Mouse (Mus musculus) embryonic facial prominence, embryonic 12.5 days (tissue): ENCODE results near the gene Fth1. TPM values are rescaled to one million over a fixed set of nuclear protein-coding genes. Genes with fewer than 3 reads are reported as not detected.

ENCODE experiments used
- ATAC-seq: fragments of 200-750 bp; cut with Nextera tagmentation; 2 replicates; pipeline ENCODE4 v1.8.0; 2017; ENCODE audit not compliant: insufficient number of reproducible peaks, insufficient read depth, low FRiP score, low TSS enrichment
- H3K27ac ChIP-seq: fragments of 300-500 bp; sonication (generic); 2 replicates; pipeline ENCODE4 v1.5.1; 2016; ENCODE audit warnings: mild to moderate bottlenecking
- H3K27me3 ChIP-seq: fragments of 300-500 bp; sonication (generic); 2 replicates; pipeline ENCODE4 v1.6.1; 2016; ENCODE audit warnings: mild to moderate bottlenecking, moderate library complexity
- H3K36me3 ChIP-seq: fragments of 300-500 bp; sonication (generic); 2 replicates; pipeline ENCODE4 v1.6.1; 2016; ENCODE audit warnings: mild to moderate bottlenecking
- H3K4me1 ChIP-seq: fragments of 300-500 bp; sonication (generic); 2 replicates; pipeline ENCODE4 v1.6.1; 2016
- H3K4me2 ChIP-seq: fragments of 300-500 bp; sonication (generic); replicated peaks from 2 replicates; pipeline ENCODE4 v1.6.1; 2016; ENCODE audit warnings: mild to moderate bottlenecking, moderate library complexity
- H3K4me3 ChIP-seq: fragments of 300-500 bp; sonication (generic); 2 replicates; pipeline ENCODE4 v1.5.1; 2016; ENCODE audit warnings: mild to moderate bottlenecking
- H3K9ac ChIP-seq: fragments of 300-500 bp; sonication (generic); 2 replicates; pipeline ENCODE4 v1.6.1; 2016; ENCODE audit warnings: mild to moderate bottlenecking, moderate library complexity
- H3K9me3 ChIP-seq: fragments of 300-500 bp; sonication (generic); 2 replicates; pipeline ENCODE4 v1.6.1; 2016; ENCODE audit warnings: mild to moderate bottlenecking, moderate library complexity
- WGBS: fragments of 180-500 bp; shearing (Covaris S2); methylation state at CpG from one replicate; pipeline ENCODE4 v1.1.7; 2016; 5-methylcytosine and 5-hydroxymethylcytosine counted together
- polyA plus RNA-seq: library from polyadenylated mRNA; unstranded; fragments of >200 nt; fragmentation: Nextera tagmentation; extraction: Ambion mirVana; gene quantifications from 2 replicates; pipeline ENCODE4 v1.2.1, GENCODE M21; 2016

Fth1 gene
- polyA plus RNA-seq, 1 experiment from 2014 or later: 1,511 TPM

DNA sequence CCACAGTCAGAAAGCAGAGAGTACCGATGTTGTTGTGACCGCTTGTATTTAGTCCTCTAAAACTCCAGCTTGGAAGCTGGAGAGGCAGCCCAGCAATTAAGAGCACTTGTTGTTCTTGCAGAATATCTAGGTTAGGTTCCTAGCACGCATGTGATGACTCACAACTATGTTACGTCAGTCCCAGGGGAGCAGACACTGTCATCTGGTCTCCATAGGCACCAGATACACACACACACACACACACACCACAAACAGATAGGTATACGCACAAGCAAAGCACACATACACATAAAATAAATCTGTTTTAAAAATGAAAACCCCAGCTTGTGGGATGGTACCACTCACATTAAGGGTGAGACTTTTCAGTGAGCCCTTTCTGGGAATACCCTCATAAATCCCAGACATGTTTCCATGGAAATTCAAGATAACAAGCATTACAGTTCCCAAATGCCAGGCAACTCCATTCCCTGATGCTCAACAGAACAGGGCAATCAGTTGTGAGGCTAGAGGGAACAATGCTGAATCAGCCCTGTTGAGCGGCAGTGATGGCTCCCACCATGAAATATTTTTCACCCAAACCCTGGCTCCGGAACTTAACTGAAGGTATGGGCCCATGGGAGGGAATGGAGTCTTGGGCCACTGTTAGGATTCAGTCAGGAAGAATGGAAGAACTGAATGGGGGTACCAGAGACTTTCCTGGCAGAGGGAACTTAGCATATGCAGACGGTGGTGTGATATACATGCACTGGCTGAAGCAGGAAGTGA, 34.4 kb upstream of the Fth1 start:
- H3K36me3 ChIP-seq: no peaks in the 10 kb centered on the region
- 91% methylated on average over 8 of the region's 8 CpGs for WGBS
- H3K9me3 ChIP-seq: no peaks in the 10 kb centered on the region
- H3K4me1 ChIP-seq: peaks cover 17% of the 10 kb centered on the region
- no peak overlapping the region for H3K4me2 ChIP-seq
- no peak for ATAC-seq
- no peak overlapping the region for H3K27ac ChIP-seq
- H3K9ac ChIP-seq: no peak overlapping the region
- no peaks in the 10 kb centered on the region for H3K27me3 ChIP-seq
- no peak overlapping the region for H3K4me3 ChIP-seq

DNA sequence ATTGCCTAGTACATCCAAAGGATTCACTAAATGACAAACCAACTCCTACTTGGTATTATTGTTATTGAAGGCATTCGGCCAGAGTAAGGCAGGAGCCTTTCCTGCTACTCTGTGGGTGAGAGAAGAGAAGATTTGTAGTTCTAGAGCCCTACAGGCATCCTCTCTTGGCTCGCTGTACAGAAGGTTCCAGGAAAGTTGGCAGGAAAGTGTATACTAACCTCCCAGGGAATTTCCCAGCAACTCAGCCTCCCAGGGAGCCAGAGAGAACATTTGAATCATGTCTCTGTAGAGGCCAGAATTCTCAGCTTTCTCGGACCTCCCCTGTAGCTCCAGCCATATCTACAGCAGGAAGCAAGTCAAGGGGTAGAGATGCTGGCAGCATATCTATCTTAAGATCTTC, 33.4 kb upstream of the Fth1 start:
- Histone ChIP-seq H3K27ac (no peak overlapping the region), H3K9me3 (no peaks in the 10 kb centered on the region), H3K27me3 (no peaks in the 10 kb centered on the region), H3K9ac (no peak overlapping the region), H3K4me1 (peaks cover 17% of the 10 kb centered on the region), H3K4me2 (no peak overlapping the region), H3K36me3 (no peaks in the 10 kb centered on the region), H3K4me3 (no peak overlapping the region)
- 79% methylated on average over 3 of the region's 3 CpGs for WGBS
- ATAC-seq: no peak

- WGBS: 73% methylated on average over 3 of the region's 3 CpGs
- H3K9me3 ChIP-seq: no peaks in the 10 kb centered on the region
- H3K4me2 ChIP-seq: no peak overlapping the region
- H3K4me3 ChIP-seq: no peak overlapping the region
- no peak overlapping the region for H3K9ac ChIP-seq
- H3K4me1 ChIP-seq: peaks cover 13% of the 10 kb centered on the region
- no peaks in the 10 kb centered on the region for H3K36me3 ChIP-seq
- ATAC-seq: no peak
- no peaks in the 10 kb centered on the region for H3K27me3 ChIP-seq
- H3K27ac ChIP-seq: no peak overlapping the region
Measured at GRCm38 (mm10) chr19:9952390-9952789, 28.0 kb upstream of the Fth1 start.

GRCm38 (mm10) chr19:9952912-9953311, 27.5 kb upstream of the Fth1 start:
- no peaks in the 10 kb centered on the region for H3K27me3 ChIP-seq
- no peaks in the 10 kb centered on the region for H3K9me3 ChIP-seq
- H3K27ac ChIP-seq: no peak overlapping the region
- ATAC-seq: no peak
- H3K36me3 ChIP-seq: no peaks in the 10 kb centered on the region
- WGBS: 83% methylated on average over 3 of the region's 3 CpGs
- H3K4me3 ChIP-seq: no peak overlapping the region
- no peak overlapping the region for H3K4me2 ChIP-seq
- no peak overlapping the region for H3K9ac ChIP-seq
- peaks cover 13% of the 10 kb centered on the region for H3K4me1 ChIP-seq

DNA sequence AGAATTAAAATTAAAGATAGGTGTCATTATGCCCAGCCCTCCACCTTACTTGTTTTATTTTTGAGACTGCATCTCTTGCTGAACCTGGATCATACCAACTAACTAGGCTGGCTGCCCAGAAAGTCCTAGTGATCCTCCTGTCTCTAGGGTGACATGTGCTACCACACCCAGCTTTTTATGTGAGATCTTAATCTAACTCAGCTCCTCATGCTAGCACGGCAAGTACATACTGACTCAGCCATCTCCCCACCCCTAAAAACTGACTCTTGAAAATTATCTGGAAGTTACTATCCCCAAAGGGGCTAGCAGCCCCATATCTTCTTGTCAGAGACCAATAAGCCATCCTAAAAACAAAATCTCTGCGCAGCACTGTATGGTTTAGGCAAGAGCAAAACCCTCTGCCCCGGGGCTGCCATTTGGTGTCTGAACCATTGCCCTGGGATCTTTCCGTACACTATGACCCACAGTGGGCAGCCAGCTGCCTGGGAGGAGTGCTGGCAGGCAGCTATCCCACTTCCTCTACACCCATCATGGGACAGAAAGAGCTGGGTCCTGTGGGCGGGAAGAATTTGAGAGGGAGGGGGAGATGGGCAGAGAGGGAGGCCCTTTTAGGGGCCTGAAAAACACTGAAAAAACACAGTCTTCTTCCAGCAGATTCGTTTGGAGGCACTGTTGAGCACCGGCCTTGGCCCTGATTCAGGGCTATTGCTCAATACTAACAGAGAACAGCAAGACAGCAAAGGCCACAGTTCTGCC, 26.2 kb upstream of the Fth1 start:
- H3K4me2 ChIP-seq: no peak overlapping the region; the same call in 1 of the 2 replicates
- H3K27ac ChIP-seq: peak overlapping the region; percentile 86
- 28% methylated on average over 7 of the region's 7 CpGs for WGBS
- H3K4me1 ChIP-seq: peaks cover 13% of the 10 kb centered on the region
- H3K36me3 ChIP-seq: no peaks in the 10 kb centered on the region
- no peaks in the 10 kb centered on the region for H3K27me3 ChIP-seq
- no peaks in the 10 kb centered on the region for H3K9me3 ChIP-seq
- H3K9ac ChIP-seq: no peak overlapping the region
- ATAC-seq: 0 out of 2 replicates have a peak, but pooled peaks have one; percentile 64
- H3K4me3 ChIP-seq: no peak overlapping the region

- Histone ChIP-seq H3K9ac (no peak overlapping the region; the same call in 1 of the 2 replicates), H3K27ac (peak overlapping the region; percentile 86), H3K4me2 (no peak overlapping the region; the same call in 1 of the 2 replicates), H3K36me3 (no peaks in the 10 kb centered on the region), H3K4me3 (no peak overlapping the region), H3K9me3 (no peaks in the 10 kb centered on the region), H3K27me3 (no peaks in the 10 kb centered on the region), H3K4me1 (peaks cover 13% of the 10 kb centered on the region)
- ATAC-seq: 0 out of 2 replicates have a peak, but pooled peaks have one; percentile 41
- WGBS: 37% methylated on average over 5 of the region's 5 CpGs
Measured at GRCm38 (mm10) chr19:9954811-9955202, 25.6 kb upstream of the Fth1 start.

- no peak overlapping the region for H3K9ac ChIP-seq
- WGBS: 91% methylated on average over 1 of the region's 1 CpGs
- H3K4me3 ChIP-seq: no peak overlapping the region
- H3K4me1 ChIP-seq: peaks cover 13% of the 10 kb centered on the region
- H3K27ac ChIP-seq: no peak overlapping the region
- no peaks in the 10 kb centered on the region for H3K9me3 ChIP-seq
- H3K27me3 ChIP-seq: no peaks in the 10 kb centered on the region
- no peaks in the 10 kb centered on the region for H3K36me3 ChIP-seq
- ATAC-seq: no peak
- H3K4me2 ChIP-seq: no peak overlapping the region
Measured at GRCm38 (mm10) chr19:9955438-9955837, 25.0 kb upstream of the Fth1 start.

DNA sequence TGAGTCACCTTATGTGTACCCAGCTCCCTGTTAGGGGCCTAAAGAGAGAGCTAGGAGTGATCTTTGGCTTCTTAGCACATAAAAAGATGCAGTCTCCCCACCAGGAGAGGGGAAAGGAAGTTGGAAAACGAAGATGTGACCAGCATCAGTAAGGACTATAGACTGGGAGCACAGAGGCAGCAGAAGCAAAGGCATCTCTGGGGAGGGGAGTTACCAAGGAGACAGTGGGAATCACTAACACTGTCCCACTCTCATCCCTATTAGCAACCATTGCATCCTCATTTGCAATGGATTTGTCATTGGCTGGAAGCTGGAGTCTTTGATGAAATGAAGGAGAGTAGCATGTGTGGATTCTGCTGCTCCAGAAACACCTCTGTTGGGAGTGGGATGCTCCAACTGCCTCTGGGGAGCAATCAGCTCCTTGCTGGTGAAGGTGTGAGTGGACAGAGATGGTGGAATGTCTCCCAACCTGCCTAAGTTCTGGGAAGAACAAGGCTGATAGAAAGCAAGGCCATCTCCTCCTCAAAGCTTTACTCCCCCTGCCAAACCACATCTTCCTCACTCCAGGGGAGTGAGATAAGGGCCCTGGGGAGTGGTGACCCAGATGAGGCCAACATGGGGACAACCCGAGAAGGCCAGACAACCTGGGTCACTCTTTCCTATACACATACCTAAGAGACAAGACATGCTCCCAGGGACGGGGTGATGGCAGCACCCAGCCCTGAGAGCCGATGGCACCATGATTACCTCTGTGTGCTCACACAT, 23.6 kb upstream of the Fth1 start:
- WGBS: 77% methylated on average over 4 of the region's 4 CpGs
- H3K27ac ChIP-seq: no peak overlapping the region
- H3K9ac ChIP-seq: no peak overlapping the region
- no peaks in the 10 kb centered on the region for H3K27me3 ChIP-seq
- H3K4me1 ChIP-seq: peaks cover 13% of the 10 kb centered on the region
- H3K4me3 ChIP-seq: no peak overlapping the region
- no peaks in the 10 kb centered on the region for H3K36me3 ChIP-seq
- H3K4me2 ChIP-seq: no peak overlapping the region
- H3K9me3 ChIP-seq: no peaks in the 10 kb centered on the region
- no peak for ATAC-seq

- no peaks in the 10 kb centered on the region for H3K27me3 ChIP-seq
- peaks cover 13% of the 10 kb centered on the region for H3K4me1 ChIP-seq
- H3K27ac ChIP-seq: no peak overlapping the region
- WGBS: 89% methylated on average over 5 of the region's 5 CpGs
- no peaks in the 10 kb centered on the region for H3K9me3 ChIP-seq
- H3K4me2 ChIP-seq: no peak overlapping the region
- no peak overlapping the region for H3K9ac ChIP-seq
- H3K4me3 ChIP-seq: no peak overlapping the region
- no peak for ATAC-seq
- H3K36me3 ChIP-seq: no peaks in the 10 kb centered on the region
Measured at GRCm38 (mm10) chr19:9957965-9958364, 22.4 kb upstream of the Fth1 start.

DNA sequence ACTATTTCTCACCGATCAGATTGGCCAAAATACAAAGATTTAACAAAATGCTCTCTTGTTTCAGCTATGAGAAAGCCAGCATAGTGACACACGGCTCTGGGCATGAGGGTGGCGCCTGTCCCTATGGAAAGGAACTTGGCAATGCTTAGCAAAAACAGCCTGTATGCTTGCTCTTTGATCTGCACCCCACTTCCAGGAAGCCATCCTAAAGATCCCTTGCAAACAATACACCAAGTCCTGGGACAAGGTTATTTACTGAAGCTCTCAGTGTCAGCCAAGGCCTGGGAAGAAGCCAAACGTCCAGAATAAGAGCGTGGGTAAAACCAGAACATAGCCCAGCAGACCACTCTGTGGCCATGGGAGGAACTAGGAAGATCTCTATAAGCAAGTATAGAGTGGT, 19.6 kb upstream of the Fth1 start:
- H3K4me1 ChIP-seq: no peaks in the 10 kb centered on the region
- H3K27ac ChIP-seq: no peak overlapping the region
- H3K9ac ChIP-seq: no peak overlapping the region
- no peaks in the 10 kb centered on the region for H3K27me3 ChIP-seq
- H3K9me3 ChIP-seq: no peaks in the 10 kb centered on the region
- H3K4me3 ChIP-seq: no peak overlapping the region
- no peaks in the 10 kb centered on the region for H3K36me3 ChIP-seq
- 84% methylated on average over 5 of the region's 5 CpGs for WGBS
- no peak overlapping the region for H3K4me2 ChIP-seq
- ATAC-seq: no peak

DNA sequence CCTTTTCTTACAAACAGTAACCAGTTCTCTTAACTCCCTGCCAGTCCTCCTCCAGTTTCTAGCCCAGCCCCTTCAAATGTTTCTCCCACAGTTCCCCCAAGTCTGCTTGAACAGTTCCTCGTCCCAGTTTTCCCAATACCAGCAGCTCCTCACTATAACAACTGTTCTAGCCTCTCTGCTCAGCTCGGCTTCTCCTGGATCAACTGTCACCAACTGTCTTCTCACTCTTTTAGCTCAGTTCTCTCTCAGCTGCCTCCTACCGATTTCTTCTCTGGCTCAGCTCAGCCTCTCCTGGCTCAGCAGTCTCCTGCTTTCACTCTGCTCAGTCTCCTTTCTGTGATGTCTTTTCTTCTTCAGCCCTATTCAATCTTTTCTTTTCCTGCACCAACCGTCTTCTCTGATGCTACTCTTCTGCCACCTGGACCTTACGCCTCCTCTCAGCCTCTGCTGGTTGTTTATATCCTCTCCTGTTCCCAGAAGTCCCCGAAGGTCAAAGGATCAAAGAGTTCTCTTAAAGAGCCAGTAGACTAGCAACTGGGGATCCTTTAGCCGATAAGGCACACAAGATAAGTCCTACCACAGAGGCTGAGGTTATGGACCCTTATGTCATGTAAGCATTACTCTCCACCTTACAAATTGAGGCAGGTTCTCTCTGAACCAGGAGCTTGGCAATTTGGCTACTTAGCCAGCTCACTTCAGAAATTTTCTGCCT, 16.0 kb upstream of the Fth1 start:
- Histone ChIP-seq H3K9me3 (no peaks in the 10 kb centered on the region), H3K9ac (no peak overlapping the region), H3K4me3 (no peak overlapping the region), H3K27ac (no peak overlapping the region), H3K4me2 (no peak overlapping the region), H3K27me3 (no peaks in the 10 kb centered on the region), H3K36me3 (no peaks in the 10 kb centered on the region), H3K4me1 (no peaks in the 10 kb centered on the region)
- no peak for ATAC-seq
- 31% methylated on average over 7 of the region's 7 CpGs for WGBS
